Mouse (Mus musculus): ENCODE data around the gene Hspa12b.

Gene Hspa12b

DNA sequence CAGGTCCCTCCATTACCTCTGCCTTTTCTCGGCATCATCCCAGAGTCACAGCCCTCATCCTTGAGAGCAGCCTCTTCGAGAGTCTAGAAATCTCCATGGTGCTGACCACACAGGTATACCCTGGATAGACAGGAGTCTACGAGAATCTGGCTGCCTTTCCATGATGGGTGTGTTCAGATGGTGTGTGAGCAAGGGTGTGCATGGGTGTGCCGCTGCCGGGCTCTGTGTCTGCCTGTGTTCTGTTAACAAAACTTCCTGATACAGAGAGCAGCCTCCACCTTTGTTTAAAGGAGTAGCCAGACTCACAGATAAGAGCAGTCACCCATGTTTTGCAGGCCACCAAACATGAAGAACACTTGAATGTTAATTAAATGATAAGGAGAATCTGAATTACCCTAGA is 2.8 kb downstream of the Hspa12b start:
- DNase-seq (ENCODE audit: extremely low spot score) = no peak

DNA sequence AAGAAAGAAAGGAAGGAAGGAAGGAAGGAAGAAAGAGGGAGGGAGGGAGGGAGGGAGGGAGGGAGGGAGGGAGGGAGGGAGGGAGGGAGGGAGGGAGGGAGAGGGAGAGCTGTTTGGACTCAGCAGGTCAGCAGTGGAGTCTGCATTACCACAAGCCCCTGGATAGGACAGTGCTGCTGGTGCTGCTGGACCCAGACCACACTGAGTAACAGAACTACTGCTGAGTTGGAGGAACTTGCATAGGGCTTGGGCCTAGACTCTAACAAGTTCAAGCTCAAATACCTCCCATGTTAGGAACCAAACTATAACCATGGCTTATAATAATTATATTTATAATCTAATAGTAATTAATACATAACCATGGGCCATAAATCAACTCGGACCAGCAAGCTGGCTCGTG is 3.8 kb downstream of the Hspa12b start:
- DNase-seq (ENCODE audit: extremely low spot score) = no peak

DNA sequence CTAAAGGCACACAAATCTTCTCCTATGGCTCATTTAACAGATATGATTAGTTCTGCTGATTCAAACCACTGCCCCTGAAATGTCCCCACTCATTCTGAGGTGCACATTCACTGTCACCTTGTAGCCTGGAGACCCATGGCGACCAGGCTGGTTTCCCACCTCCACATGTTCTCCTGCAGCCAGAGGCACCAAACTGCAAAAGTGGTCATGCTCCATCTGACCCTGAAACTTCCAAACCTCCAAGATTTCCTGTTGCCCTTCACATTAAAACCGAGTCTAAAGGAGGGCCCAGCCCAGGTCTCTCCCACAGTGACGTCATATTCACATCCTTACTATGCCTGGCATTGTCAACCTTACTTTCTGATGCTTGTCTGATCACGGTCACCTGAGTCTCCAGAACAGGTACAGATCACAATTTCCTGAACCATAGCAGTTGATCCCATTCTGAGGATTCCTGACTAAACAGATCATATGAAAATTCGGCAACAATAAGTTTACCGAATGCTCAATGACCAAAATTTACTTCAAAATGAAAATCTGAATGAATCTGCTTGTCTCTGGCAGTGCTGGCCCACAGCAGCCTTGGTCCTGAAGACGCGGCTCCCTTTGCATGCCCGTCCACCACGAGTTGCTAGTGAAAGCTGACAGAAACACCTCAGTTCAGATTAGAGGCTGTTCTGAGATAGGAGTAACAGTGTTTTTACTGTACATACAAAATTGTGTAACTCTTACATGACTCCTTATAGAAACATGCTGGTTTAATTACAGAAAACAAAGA is 5.2 kb downstream of the Hspa12b start:
- DNase-seq (ENCODE audit: extremely low spot score) = no peak

DNA sequence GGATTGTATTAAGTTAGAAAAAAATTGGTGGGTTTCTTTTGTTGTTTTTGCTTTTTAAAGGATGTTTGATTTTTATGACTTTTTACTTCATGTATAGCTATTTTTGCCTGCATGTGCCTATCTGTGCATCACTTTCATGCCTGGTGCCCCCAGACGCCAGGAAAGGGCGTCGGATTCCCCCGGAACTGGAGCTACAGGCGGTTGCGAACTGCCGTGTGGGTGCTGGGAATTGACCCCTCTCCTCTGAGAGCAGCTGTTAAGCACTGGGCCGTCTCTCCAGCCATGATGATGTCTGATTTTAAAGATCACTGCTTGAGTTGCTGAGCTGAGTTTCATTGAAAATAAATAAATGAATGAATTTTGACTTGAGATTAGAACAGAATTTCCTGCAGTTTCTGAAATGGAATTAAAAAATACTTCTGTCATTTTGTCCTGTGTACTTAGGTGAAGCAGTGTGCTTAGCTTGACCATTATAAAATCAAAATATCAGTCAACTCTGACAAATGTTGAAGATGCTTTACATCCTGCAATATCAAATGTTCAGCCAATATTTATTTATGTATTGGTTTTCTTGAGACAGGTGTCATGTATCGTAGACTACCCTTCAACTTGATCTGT is 6.0 kb downstream of the Hspa12b start, which contains the start of gene Gm11037:
TSS of gene Gm11037 (plus strand) at position 568 of the 618 bp plus-strand sequence.
- DNase-seq (ENCODE audit: extremely low spot score) = no peak

DNA sequence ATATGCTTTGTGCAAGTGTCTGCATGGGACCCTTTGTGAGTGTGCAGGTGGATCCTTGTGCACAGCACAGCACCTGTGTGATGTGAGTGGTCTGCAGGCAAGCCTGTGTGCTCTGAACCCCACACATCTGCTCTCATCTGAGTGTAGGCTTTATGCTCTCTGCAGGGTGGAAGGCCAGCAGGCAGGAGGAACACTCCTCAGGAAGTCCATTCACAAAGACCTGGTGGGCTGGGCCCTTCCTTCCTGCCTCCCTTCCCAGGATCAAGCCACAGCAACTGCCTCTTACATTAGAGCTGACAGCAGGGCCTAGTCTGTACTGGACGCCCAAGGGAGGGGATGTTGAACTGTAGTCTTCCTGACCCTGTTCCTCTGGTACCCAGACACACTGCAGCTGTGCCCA is 7.3 kb downstream of the Hspa12b start:
- DNase-seq (ENCODE audit: extremely low spot score) = no peak

DNA sequence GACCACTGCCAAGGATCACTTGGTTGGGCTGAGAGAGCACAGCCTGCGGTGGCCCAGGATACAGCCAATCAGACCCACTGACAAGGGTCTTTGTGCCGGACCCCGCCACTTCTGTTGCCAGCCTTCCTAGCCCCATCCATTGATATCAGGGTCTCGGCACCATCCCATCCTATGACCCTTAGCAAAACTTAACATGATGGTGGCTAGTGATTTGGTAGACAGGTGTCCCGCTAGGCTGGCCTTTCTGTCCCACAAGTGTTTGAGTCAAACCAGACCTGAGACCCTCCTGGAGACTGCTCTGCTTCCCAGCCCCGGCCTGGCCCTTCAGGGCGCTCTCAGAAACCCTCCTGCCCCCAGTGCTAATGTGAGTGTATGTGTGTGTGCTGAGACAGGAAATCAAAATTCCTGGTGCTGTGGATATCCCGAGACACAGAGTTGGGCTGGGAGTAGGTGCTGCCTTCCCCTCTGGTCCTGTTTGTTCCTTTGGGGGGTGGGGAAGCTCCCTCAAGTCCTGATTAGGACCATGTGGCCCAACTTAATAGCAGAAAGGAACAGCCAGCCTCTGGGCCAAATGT is 7.8 kb downstream of the Hspa12b start:
- no peak for DNase-seq (ENCODE audit: extremely low spot score)

DNA sequence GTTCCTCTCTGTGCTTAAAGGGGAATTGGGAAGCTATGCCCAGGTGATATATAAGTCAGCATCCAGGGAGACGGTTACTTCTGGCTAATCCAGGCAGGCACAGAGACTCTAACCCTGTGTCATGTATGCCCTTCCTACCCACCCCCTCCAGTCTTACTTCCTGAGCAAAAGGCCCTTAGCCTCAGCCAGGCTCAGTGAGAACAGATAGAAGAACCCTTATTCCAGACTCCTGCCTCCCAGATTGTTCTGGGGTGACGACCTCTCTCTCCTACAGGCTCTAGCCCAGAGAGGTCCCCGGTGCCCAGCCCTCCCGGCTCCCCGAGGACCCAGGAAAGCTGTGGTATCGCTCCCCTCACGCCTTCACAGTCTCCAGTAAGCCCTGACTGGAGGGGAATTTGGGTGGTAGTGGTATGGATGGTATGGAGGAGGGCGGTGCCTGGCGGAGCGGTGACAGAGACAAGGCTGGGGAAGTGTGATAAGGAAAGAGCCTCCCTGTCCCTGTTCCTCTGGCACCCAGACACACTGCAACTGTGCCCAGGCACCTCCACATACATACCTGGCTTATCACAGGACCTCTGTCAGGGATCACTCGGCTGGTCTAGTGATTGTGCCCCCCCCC is 8.6 kb downstream of the Hspa12b start:
- no peak for DNase-seq (ENCODE audit: extremely low spot score)

DNA sequence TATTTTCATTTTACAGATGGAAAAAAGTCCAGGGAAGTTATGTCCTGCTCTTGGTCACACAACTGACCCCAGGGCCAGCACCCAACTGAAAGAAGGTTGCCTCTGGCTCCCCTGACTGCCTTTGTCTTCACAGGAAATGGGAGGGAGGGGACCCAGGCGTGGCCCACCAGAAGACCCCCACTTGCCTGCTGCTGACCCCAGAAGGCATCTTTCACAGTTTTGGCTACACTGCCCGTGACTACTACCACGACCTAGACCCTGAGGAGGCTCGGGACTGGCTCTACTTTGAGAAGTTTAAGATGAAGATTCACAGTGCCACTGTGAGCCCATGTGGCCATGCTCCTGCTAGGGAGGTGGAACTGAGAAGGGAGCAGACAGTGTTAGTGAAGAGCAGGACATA is 11.2 kb downstream of the Hspa12b start:
- no peak for DNase-seq (ENCODE audit: extremely low spot score)

DNA sequence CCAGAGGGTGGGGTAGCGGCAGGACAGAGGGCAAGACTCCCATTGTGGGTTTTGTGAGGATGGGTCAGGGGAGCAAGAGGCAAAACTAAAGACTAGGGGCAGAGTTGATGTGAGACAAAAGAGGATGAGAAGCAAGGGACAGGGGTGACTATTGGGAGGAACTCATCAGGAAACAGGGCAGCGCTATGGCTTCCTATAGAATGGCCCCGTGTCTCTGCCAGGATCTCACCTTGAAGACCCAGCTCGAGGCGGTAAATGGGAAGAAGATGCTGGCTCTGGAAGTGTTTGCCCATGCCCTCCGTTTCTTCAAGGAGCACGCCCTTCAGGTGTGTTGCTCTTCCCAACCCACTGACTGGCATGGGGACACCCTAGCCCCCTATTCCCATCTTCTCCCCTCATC is 11.7 kb downstream of the Hspa12b start:
- DNase-seq (ENCODE audit: extremely low spot score) = no peak

DNA sequence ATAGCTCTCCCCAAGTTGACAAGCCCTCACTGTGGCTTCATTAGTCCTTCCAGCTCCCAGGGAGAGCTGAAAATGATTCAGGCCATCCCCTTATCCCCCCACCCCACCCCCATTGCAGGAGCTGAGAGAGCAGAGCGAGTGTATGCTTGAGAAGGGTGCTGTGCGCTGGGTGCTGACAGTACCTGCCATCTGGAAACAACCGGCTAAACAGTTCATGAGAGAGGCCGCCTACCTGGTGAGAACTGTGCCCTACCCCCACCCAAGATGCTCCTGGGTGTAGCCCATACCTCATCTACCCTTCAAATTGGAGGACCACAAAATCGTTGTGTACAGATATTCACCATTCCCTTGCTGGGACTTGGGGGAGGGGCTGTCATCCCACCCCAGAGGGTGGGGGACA is 12.2 kb downstream of the Hspa12b start:
- no peak for DNase-seq (ENCODE audit: extremely low spot score)

DNA sequence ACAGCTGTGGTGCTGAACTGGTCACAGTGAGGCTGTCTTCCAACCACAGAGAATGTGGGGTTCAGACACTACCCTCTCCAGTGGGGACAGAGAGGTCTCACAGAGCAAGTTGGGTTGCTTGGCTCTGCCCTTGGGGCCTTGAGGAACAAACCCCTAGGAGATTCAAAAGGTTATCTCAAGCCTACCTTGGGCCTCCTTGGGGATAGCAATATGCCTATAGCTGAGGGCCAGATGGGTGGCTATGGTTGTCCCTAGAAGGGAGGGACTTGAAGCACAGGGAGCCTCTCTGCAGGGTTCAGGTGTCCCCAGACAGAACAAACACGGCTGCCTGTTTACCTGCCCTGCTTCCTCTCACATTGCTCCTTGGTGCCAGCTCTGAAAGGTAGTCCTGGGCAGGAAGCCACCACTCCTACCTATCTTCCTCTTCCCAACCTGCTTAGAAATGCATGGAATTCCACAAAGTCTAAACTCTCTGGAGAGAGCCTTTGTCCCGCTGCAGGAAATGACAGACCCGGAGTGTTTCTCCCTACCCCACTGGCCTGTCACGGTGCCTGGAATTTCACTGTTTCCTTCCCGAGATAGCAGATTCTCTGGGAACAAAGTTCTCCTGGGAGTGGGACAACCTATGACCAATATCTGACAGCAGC is 12.9 kb downstream of the Hspa12b start:
- no peak for DNase-seq (ENCODE audit: extremely low spot score)

DNA sequence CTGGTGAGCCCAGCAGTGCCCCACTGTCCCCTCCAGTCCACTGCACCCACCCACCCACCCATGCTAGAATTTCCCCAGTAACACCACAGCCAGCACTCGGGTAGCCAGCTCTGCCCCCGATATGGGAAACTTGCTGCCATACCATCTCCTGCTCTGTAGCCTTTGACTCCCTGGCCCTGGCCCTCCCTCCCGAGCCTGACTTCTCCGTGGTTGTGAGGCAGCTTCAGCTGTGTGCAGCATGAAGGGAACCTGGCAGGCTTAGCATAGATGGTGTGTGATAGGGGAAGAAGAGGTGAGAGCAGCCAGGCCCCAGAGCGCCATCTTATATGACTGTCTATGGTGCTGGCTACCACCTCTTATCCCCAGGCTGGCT is 13.4 kb downstream of the Hspa12b start:
- DNase-seq (ENCODE audit: extremely low spot score) = no peak

DNA sequence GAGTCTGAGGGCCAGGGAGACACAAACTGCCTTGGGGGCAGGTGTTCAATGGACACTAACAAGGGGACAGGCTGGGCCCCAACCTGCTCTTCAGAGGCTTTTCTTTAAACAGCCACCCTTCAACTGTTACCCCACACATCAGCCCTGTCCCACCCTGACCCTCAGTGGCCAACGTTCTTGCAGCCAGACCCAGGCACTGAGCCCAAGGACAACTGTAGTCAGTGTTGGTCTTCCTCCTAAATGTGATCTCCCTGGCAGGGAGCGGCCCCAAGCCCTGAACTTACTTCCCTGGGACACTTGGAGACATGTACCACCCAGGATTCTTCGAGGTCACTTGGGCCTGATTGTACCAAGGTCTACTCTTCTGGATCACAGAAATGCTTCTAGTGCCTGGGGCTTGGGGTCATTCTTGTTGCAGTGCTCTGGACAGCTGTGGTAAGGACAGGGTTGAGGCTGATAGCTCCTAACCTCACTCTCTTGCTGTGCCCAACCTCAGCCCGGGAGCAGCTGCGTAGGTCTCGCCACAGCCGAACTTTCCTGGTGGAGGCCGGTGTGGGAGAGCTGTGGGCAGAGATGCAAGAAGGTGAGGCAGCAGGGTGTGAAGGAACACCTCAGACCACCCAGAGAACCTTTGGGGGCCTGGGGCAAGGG is 14.4 kb downstream of the Hspa12b start:
- DNase-seq (ENCODE audit: extremely low spot score) = no peak

DNA sequence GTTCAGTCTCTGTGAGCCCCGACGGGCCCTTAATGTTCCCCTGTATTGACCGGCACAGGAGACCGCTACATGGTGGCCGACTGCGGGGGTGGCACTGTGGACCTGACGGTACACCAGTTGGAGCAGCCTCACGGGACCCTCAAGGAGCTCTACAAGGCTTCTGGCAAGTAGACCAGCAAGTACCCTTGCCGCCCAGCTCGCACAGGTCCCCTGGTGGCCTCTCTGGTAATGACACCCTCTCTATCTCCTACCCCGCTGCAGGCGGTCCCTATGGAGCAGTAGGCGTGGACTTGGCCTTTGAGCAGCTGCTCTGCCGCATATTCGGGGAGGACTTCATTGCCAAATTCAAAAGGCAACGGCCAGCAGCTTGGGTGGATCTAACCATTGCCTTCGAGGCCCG is 15.5 kb downstream of the Hspa12b start:
- DNase-seq (ENCODE audit: extremely low spot score) = peak; percentile 79

DNA sequence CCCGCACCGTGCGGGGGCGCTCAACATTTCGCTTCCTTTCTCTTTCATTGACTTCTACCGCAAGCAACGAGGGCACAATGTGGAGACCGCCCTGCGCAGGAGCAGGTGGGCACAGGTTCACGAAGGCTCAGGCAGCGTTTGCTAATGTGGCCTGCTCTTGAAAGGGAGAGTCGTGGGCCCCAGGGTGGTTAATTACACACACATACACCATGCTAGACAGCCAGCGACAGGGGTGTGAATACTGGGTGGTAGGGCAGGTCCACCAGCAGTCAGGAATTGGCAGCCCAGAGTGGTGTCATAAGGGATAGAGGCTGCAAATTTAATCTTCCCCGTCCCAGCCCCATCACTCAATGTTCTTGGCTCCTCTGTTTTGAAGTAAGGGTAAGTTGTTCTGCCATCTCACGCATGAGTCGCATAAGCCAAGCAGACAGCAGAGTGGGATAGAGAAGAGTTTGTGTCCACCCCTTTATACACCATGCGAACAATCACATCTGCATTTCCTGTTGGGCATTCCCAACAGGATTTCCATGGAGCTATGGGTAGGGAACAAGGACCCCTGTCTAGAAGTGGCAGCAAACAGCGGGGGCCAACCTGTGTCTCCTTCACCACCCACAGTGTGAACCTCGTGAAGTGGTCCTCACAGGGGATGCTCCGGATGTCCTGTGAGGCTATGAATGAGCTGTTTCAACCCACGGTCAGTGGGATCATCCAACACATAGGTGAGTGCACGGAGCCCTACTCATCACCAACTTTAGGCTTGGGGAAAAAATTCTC is 16.1 kb downstream of the Hspa12b start:
- DNase-seq (ENCODE audit: extremely low spot score) = no peak

DNA sequence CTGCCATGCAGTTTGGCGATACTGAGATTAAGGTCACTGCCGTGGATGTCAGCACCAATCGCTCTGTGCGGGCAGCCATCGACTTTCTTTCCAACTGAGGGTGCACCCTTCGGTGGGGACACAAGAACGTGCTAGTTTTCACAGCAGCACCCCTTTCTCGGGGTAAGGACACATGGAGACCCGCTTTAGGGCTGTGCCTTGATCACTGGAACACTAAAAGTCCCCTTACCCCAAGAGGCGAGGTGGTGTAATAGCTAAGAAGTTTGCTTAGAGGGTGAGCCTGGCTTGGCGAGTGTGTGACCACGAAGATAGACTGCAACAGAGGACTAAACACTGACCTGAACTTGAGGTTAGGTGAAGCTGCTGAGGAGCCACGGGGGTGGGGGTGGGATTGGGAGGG is 18.0 kb downstream of the Hspa12b start:
- no peak for DNase-seq (ENCODE audit: extremely low spot score)

DNA sequence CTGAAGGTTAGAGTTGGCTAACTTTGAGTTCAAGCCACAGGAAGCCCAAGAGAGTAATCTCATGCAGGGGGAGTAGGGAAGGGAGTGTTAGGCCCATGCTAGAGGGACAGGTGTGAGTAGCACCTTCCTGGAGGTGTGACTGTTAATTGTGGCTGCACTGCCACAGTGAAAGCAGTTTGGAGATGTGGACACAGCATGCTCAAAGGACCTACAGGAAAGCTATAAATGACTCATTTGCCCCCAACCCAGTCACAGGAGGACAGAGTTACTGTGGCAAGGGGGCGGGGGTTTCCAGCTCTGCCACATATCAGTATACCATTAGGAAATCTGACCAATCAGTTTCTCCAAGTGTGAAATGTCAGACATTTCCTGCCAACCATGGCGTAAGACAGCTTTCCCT is 18.5 kb downstream of the Hspa12b start:
- no peak for DNase-seq (ENCODE audit: extremely low spot score)

DNA sequence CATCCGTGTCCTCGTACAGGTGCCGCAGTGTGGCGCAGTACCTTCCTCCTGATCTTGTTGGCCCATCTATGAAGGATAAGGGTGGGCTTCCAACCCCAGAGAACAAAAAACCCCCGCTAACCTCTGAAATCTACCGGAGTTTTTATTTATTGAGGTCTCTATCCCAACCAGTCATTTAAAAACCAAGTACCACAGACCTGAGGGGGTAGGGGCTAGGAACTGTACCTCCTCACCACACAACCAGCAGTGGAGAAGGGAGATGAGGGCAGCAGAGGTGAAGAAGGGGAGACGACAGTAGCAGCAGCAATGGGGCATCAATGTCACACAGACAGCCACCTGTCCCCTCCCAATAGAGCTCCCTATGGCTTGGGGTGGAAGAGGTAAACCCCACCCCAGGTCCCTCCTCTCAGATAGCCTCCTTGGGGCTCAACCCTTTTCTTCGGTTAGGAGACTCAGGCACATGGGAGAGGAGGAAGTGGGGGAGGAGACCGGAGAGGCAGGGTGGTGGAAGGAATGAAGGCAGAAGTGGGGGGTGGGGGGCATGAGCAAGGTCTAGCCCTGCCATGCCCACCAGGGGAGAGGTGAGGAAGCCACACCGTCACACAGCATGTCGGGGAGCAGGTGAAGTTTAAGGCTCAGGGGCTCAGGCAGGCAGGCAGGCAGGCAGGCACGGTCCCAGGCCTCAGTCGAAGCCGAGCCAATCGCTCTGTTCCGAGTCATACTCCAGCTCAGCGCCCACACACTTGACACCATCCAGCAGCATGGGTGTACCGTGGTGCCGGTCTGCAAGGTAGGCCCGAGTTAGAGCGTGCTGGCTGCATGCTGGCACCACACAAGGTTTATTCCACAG is 19.3 kb downstream of the Hspa12b start:
- DNase-seq (ENCODE audit: extremely low spot score) = no peak

DNA sequence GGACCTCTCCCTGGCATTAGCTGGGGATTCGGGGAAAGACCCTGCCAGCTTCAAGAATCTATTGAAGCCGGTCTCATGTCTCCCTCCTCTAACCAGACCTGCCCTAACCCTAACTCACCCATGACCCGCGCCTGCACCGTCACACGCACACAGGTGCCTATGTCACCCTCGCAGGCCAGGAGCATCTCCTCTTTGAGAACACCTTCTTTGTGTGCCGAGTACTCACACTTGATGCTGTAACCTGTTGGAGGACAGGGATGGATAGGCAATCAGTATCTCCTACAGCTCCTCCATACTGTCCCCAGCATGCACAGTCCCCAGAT is 19.9 kb downstream of the Hspa12b start:
- no peak for DNase-seq (ENCODE audit: extremely low spot score)
